Mouse (Mus musculus) liver, adult 2 months (tissue): ENCODE data around the gene Chchd6. TPM values are rescaled to one million over a fixed set of nuclear protein-coding genes. Genes with fewer than 3 reads are reported as not detected.

Experiments
- DNase-seq: peaks from one replicate; pipeline ENCODE4 v3.0.0-alpha.2; 2011; ENCODE audit warnings: low read depth, low spot score; ENCODE audit errors: extremely low read depth
- H3K27ac ChIP-seq: fragments of 200-500 bp; replicated peaks from 2 replicates; pipeline ENCODE4 v1.5.1; 2012; ENCODE audit warnings: low read depth, mild to moderate bottlenecking, control low read depth, inconsistent platforms, low read length; ENCODE audit not compliant: insufficient read depth
- H3K27me3 ChIP-seq: fragments of 200-500 bp; 2 replicates; pipeline ENCODE4 v1.6.1; 2012; ENCODE audit warnings: mild to moderate bottlenecking, moderate library complexity, low read length, inconsistent platforms; ENCODE audit not compliant: control insufficient read depth, insufficient read depth
- H3K36me3 ChIP-seq: fragments of 200-500 bp; 2 replicates; pipeline ENCODE4 v1.6.1; 2012; ENCODE audit warnings: low read length, inconsistent platforms; ENCODE audit not compliant: control insufficient read depth, insufficient read depth
- H3K4me1 ChIP-seq: fragments of 200-500 bp; 2 replicates; pipeline ENCODE4 v1.6.1; 2011; ENCODE audit warnings: low read length; ENCODE audit not compliant: control insufficient read depth, insufficient read depth
- H3K4me3 ChIP-seq: fragments of 200-500 bp; 2 replicates; pipeline ENCODE4 v1.5.1; 2011; ENCODE audit warnings: low read depth, mild to moderate bottlenecking, control low read depth, low read length, moderate library complexity; ENCODE audit not compliant: insufficient read depth
- H3K79me2 ChIP-seq: fragments of 200-500 bp; 2 replicates; pipeline ENCODE4 v1.6.1; 2012; ENCODE audit warnings: inconsistent platforms, mild to moderate bottlenecking, low read length, moderate library complexity; ENCODE audit not compliant: control insufficient read depth, insufficient read depth
- H3K9ac ChIP-seq: fragments of 200-500 bp; 2 replicates; pipeline ENCODE4 v1.6.1; 2012; ENCODE audit warnings: low read depth, mild to moderate bottlenecking, control low read depth, inconsistent platforms, low read length
- CTCF ChIP-seq: fragments of 200-500 bp; IDR thresholded peaks from 2 replicates; pipeline ENCODE4 v1.5.1; 2011; ENCODE audit warnings: low read depth, low read length, control low read depth
- POLR2A ChIP-seq: fragments of 200-500 bp; IDR thresholded peaks from 2 replicates; pipeline ENCODE4 v1.6.1; 2011; ENCODE audit warnings: low read length, control low read depth; ENCODE audit not compliant: insufficient read depth; ENCODE audit errors: extremely low read depth
- WGBS: fragments of 180-500 bp; shearing (Covaris S2); methylation state at CpG from one replicate; pipeline ENCODE4 v1.1.7; 2018; 5-methylcytosine and 5-hydroxymethylcytosine counted together
- polyA plus RNA-seq: library from polyadenylated mRNA; depleted of rRNA; stranded (reverse); fragments of >200 nt; gene quantifications from 2 replicates; pipeline ENCODE4 v1.2.3, GENCODE M21; 2012
- total RNA-seq: library from RNA; depleted of rRNA; stranded (reverse); fragments of >200 nt; gene quantifications from 2 replicates; pipeline ENCODE4 v1.2.3, GENCODE M21; 2014

Gene Chchd6
- total and polyA plus RNA-seq, 2 experiments, result 5.0 to 6.9 TPM

GRCm38 (mm10) chr6:89344613-89345485 is 250.6 kb downstream of the Chchd6 start:
- H3K79me2 ChIP-seq, result no peaks in the 10 kb centered on the region
- WGBS, result 82% methylated on average over 10 of the region's 10 CpGs
- H3K27ac ChIP-seq, result no peak overlapping the region; the same call in 1 of the 2 replicates
- no peaks in the 10 kb centered on the region for H3K36me3 ChIP-seq
- H3K4me3 ChIP-seq, result no peak overlapping the region
- H3K9ac ChIP-seq, result 0 out of 2 replicates have a peak overlapping the region, but pooled peaks have one; percentile 27
- no peaks in the 10 kb centered on the region for H3K27me3 ChIP-seq
- peak; percentile 35 for DNase-seq
- no peak for TF ChIP-seq CTCF
- TF ChIP-seq POLR2A, result no peak
- H3K4me1 ChIP-seq, result no peaks in the 10 kb centered on the region

GRCm38 (mm10) chr6:89341981-89342380 is 253.5 kb downstream of the Chchd6 start:
- Histone ChIP-seq H3K4me1 (no peaks in the 10 kb centered on the region), H3K4me3 (no peak overlapping the region), H3K27me3 (no peaks in the 10 kb centered on the region), H3K36me3 (no peaks in the 10 kb centered on the region), H3K79me2 (no peaks in the 10 kb centered on the region), H3K9ac (no peak overlapping the region), H3K27ac (no peak overlapping the region)
- TF ChIP-seq CTCF (no peak), POLR2A (no peak)
- 96% methylated on average over 4 of the region's 4 CpGs for WGBS
- DNase-seq, result no peak

- WGBS, result 81% methylated on average over 2 of the region's 2 CpGs
- Histone ChIP-seq H3K4me1 (no peaks in the 10 kb centered on the region), H3K9ac (no peak overlapping the region), H3K27me3 (no peaks in the 10 kb centered on the region), H3K36me3 (no peaks in the 10 kb centered on the region), H3K4me3 (no peak overlapping the region), H3K79me2 (no peaks in the 10 kb centered on the region), H3K27ac (no peak overlapping the region)
- no peak for TF ChIP-seq POLR2A
- 0 out of 2 replicates have a peak, but pooled peaks have one; percentile 3 for TF ChIP-seq CTCF
- no peak for DNase-seq
These were observed 256.0 kb downstream of the Chchd6 start for GRCm38 (mm10) chr6:89339447-89339846.

GRCm38 (mm10) chr6:89338733-89339132 is 256.7 kb downstream of the Chchd6 start:
- peak; percentile 17 for DNase-seq
- WGBS, result 90% methylated on average over 8 of the region's 8 CpGs
- Histone ChIP-seq H3K27me3 (no peaks in the 10 kb centered on the region), H3K4me3 (no peak overlapping the region), H3K36me3 (no peaks in the 10 kb centered on the region), H3K4me1 (no peaks in the 10 kb centered on the region), H3K27ac (no peak overlapping the region), H3K9ac (no peak overlapping the region), H3K79me2 (no peaks in the 10 kb centered on the region)
- TF ChIP-seq CTCF, result no peak
- TF ChIP-seq POLR2A, result no peak

- Histone ChIP-seq H3K9ac (no peak overlapping the region), H3K4me1 (no peaks in the 10 kb centered on the region), H3K27ac (no peak overlapping the region), H3K4me3 (no peak overlapping the region), H3K27me3 (no peaks in the 10 kb centered on the region), H3K36me3 (no peaks in the 10 kb centered on the region; the same call in 1 of the 2 replicates), H3K79me2 (no peaks in the 10 kb centered on the region)
- TF ChIP-seq CTCF (no peak), POLR2A (no peak)
- DNase-seq, result no peak
- WGBS, result 93% methylated on average over 9 of the region's 9 CpGs
These were observed 257.9 kb downstream of the Chchd6 start for GRCm38 (mm10) chr6:89337574-89337973.
